Mouse (Mus musculus) forebrain, embryonic 13.5 days (tissue): ENCODE data around the gene Sgms2. TPM values are rescaled to one million over a fixed set of nuclear protein-coding genes. Genes with fewer than 3 reads are reported as not detected.

Experiments
- ATAC-seq: fragments of 200-750 bp; cut with Nextera tagmentation; 2 replicates; pipeline ENCODE4 v1.8.0; 2017
- H3K27ac ChIP-seq: fragments of 300-500 bp; sonication (generic); 2 replicates; pipeline ENCODE4 v1.5.1; 2015; ENCODE audit warnings: inconsistent platforms, mild to moderate bottlenecking, moderate library complexity
- H3K27me3 ChIP-seq: fragments of 300-500 bp; sonication (generic); 2 replicates; pipeline ENCODE4 v1.6.1; 2015; ENCODE audit warnings: mild to moderate bottlenecking, inconsistent platforms
- H3K36me3 ChIP-seq: fragments of 300-500 bp; sonication (generic); 2 replicates; pipeline ENCODE4 v1.6.1; 2015; ENCODE audit warnings: mild to moderate bottlenecking, inconsistent platforms; ENCODE audit not compliant: poor library complexity, severe bottlenecking
- H3K4me1 ChIP-seq: fragments of 300-500 bp; sonication (generic); 2 replicates; pipeline ENCODE4 v1.6.1; 2015; ENCODE audit warnings: inconsistent platforms
- H3K4me2 ChIP-seq: fragments of 300-500 bp; sonication (generic); 2 replicates; pipeline ENCODE4 v1.6.1; 2015; ENCODE audit warnings: inconsistent platforms, mild to moderate bottlenecking, moderate library complexity
- H3K4me3 ChIP-seq: fragments of 300-500 bp; sonication (generic); 2 replicates; pipeline ENCODE4 v1.5.1; 2015; ENCODE audit warnings: mild to moderate bottlenecking, inconsistent platforms
- H3K9ac ChIP-seq: fragments of 300-500 bp; sonication (generic); 2 replicates; pipeline ENCODE4 v1.6.1; 2015; ENCODE audit warnings: mild to moderate bottlenecking, inconsistent platforms
- H3K9me3 ChIP-seq: fragments of 300-500 bp; sonication (generic); replicated peaks from 2 replicates; pipeline ENCODE4 v1.6.1; 2016; ENCODE audit warnings: inconsistent platforms
- WGBS: fragments of 180-500 bp; shearing (Covaris S2); methylation state at CpG from one replicate; pipeline ENCODE4 v1.1.7; 2015; 5-methylcytosine and 5-hydroxymethylcytosine counted together
- polyA plus RNA-seq: library from polyadenylated mRNA; unstranded; fragments of >200 nt; fragmentation: Nextera tagmentation; extraction: Ambion mirVana; gene quantifications from 2 replicates; pipeline ENCODE4 v1.2.1, GENCODE M21; 2015

Sgms2 gene
- polyA plus RNA-seq, 1 experiment from 2014 or later: 0.53 TPM

GRCm38 (mm10) chr3:131372996-131373395, 118.2 kb downstream of the Sgms2 start:
- H3K4me3 ChIP-seq: no peak overlapping the region
- no peak overlapping the region for H3K9ac ChIP-seq
- no peaks in the 10 kb centered on the region for H3K4me1 ChIP-seq
- no peaks in the 10 kb centered on the region for H3K36me3 ChIP-seq
- H3K27me3 ChIP-seq: no peaks in the 10 kb centered on the region
- H3K27ac ChIP-seq: no peak overlapping the region
- WGBS: 86% methylated on average over 7 of the region's 7 CpGs
- H3K9me3 ChIP-seq: no peaks in the 10 kb centered on the region
- ATAC-seq: no peak
- no peak overlapping the region for H3K4me2 ChIP-seq

GRCm38 (mm10) chr3:131368678-131369077, 122.5 kb downstream of the Sgms2 start:
- no peaks in the 10 kb centered on the region for H3K4me1 ChIP-seq
- no peaks in the 10 kb centered on the region for H3K27me3 ChIP-seq
- no peak overlapping the region for H3K9ac ChIP-seq
- H3K4me3 ChIP-seq: no peak overlapping the region
- no peaks in the 10 kb centered on the region for H3K36me3 ChIP-seq
- 93% methylated on average over 8 of the region's 8 CpGs for WGBS
- no peak overlapping the region for H3K27ac ChIP-seq
- H3K4me2 ChIP-seq: no peak overlapping the region
- ATAC-seq: no peak
- no peaks in the 10 kb centered on the region for H3K9me3 ChIP-seq

- 86% methylated on average over 4 of the region's 4 CpGs for WGBS
- ATAC-seq: no peak
- no peaks in the 10 kb centered on the region for H3K27me3 ChIP-seq
- no peaks in the 10 kb centered on the region for H3K4me1 ChIP-seq
- no peak overlapping the region for H3K9ac ChIP-seq
- H3K36me3 ChIP-seq: no peaks in the 10 kb centered on the region
- no peaks in the 10 kb centered on the region for H3K9me3 ChIP-seq
- H3K27ac ChIP-seq: no peak overlapping the region
- no peak overlapping the region for H3K4me3 ChIP-seq
- H3K4me2 ChIP-seq: no peak overlapping the region
Observed at GRCm38 (mm10) chr3:131367452-131367851, 123.8 kb downstream of the Sgms2 start.

GRCm38 (mm10) chr3:131364632-131365446, 126.4 kb downstream of the Sgms2 start:
- Histone ChIP-seq H3K4me3 (no peak overlapping the region), H3K9ac (no peak overlapping the region), H3K36me3 (no peaks in the 10 kb centered on the region), H3K9me3 (no peaks in the 10 kb centered on the region), H3K4me1 (no peaks in the 10 kb centered on the region), H3K4me2 (no peak overlapping the region), H3K27me3 (no peaks in the 10 kb centered on the region), H3K27ac (no peak overlapping the region)
- WGBS: 75% methylated on average over 23 of the region's 23 CpGs
- ATAC-seq: no peak

- WGBS: 87% methylated on average over 8 of the region's 8 CpGs
- Histone ChIP-seq H3K4me2 (no peak overlapping the region), H3K27ac (no peak overlapping the region), H3K9me3 (no peaks in the 10 kb centered on the region), H3K4me1 (no peaks in the 10 kb centered on the region), H3K36me3 (no peaks in the 10 kb centered on the region), H3K27me3 (no peaks in the 10 kb centered on the region), H3K9ac (no peak overlapping the region), H3K4me3 (no peak overlapping the region)
- ATAC-seq: no peak
Observed at GRCm38 (mm10) chr3:131364194-131364593, 127.0 kb downstream of the Sgms2 start.

- no peak overlapping the region for H3K4me2 ChIP-seq
- ATAC-seq: no peak
- H3K4me3 ChIP-seq: no peak overlapping the region
- no peak overlapping the region for H3K9ac ChIP-seq
- 88% methylated on average over 14 of the region's 14 CpGs for WGBS
- no peak overlapping the region for H3K27ac ChIP-seq
- no peaks in the 10 kb centered on the region for H3K36me3 ChIP-seq
- no peaks in the 10 kb centered on the region for H3K27me3 ChIP-seq
- no peaks in the 10 kb centered on the region for H3K4me1 ChIP-seq
- no peaks in the 10 kb centered on the region for H3K9me3 ChIP-seq
Observed at GRCm38 (mm10) chr3:131363602-131364001, 127.6 kb downstream of the Sgms2 start.

- H3K27ac ChIP-seq: no peak overlapping the region
- no peaks in the 10 kb centered on the region for H3K4me1 ChIP-seq
- 89% methylated on average over 4 of the region's 4 CpGs for WGBS
- H3K9ac ChIP-seq: no peak overlapping the region
- no peak overlapping the region for H3K4me2 ChIP-seq
- H3K36me3 ChIP-seq: no peaks in the 10 kb centered on the region
- no peak for ATAC-seq
- no peak overlapping the region for H3K4me3 ChIP-seq
- no peaks in the 10 kb centered on the region for H3K27me3 ChIP-seq
- no peaks in the 10 kb centered on the region for H3K9me3 ChIP-seq
Observed at GRCm38 (mm10) chr3:131361960-131362359, 129.3 kb downstream of the Sgms2 start.

GRCm38 (mm10) chr3:131359011-131359410, 132.2 kb downstream of the Sgms2 start:
- H3K36me3 ChIP-seq: no peaks in the 10 kb centered on the region
- no peak overlapping the region for H3K9ac ChIP-seq
- no peak overlapping the region for H3K4me2 ChIP-seq
- no peak for ATAC-seq
- H3K27ac ChIP-seq: no peak overlapping the region
- H3K4me1 ChIP-seq: no peaks in the 10 kb centered on the region
- no peaks in the 10 kb centered on the region for H3K27me3 ChIP-seq
- no peaks in the 10 kb centered on the region for H3K9me3 ChIP-seq
- no peak overlapping the region for H3K4me3 ChIP-seq
- WGBS: 87% methylated on average over 5 of the region's 5 CpGs

GRCm38 (mm10) chr3:131358205-131358604, 133.0 kb downstream of the Sgms2 start:
- H3K36me3 ChIP-seq: no peaks in the 10 kb centered on the region
- no peaks in the 10 kb centered on the region for H3K27me3 ChIP-seq
- no peak overlapping the region for H3K9ac ChIP-seq
- no peak for ATAC-seq
- H3K4me1 ChIP-seq: no peaks in the 10 kb centered on the region
- no peaks in the 10 kb centered on the region for H3K9me3 ChIP-seq
- H3K4me3 ChIP-seq: no peak overlapping the region
- no peak overlapping the region for H3K27ac ChIP-seq
- WGBS: 91% methylated on average over 5 of the region's 5 CpGs
- no peak overlapping the region for H3K4me2 ChIP-seq

GRCm38 (mm10) chr3:131357643-131358042, 133.6 kb downstream of the Sgms2 start:
- Histone ChIP-seq H3K36me3 (no peaks in the 10 kb centered on the region), H3K4me3 (no peak overlapping the region), H3K9ac (no peak overlapping the region), H3K4me2 (no peak overlapping the region), H3K4me1 (no peaks in the 10 kb centered on the region), H3K9me3 (no peaks in the 10 kb centered on the region), H3K27ac (no peak overlapping the region), H3K27me3 (no peaks in the 10 kb centered on the region)
- ATAC-seq: no peak
- 87% methylated on average over 3 of the region's 3 CpGs for WGBS

GRCm38 (mm10) chr3:131356026-131356425, 135.2 kb downstream of the Sgms2 start:
- ATAC-seq: no peak
- H3K4me2 ChIP-seq: no peak overlapping the region
- no peaks in the 10 kb centered on the region for H3K9me3 ChIP-seq
- no peak overlapping the region for H3K9ac ChIP-seq
- no peaks in the 10 kb centered on the region for H3K36me3 ChIP-seq
- H3K27me3 ChIP-seq: no peaks in the 10 kb centered on the region
- 75% methylated on average over 5 of the region's 5 CpGs for WGBS
- no peak overlapping the region for H3K4me3 ChIP-seq
- no peaks in the 10 kb centered on the region for H3K4me1 ChIP-seq
- H3K27ac ChIP-seq: no peak overlapping the region

GRCm38 (mm10) chr3:131350539-131350938, 140.7 kb downstream of the Sgms2 start:
- Histone ChIP-seq H3K9ac (no peak overlapping the region), H3K27me3 (no peaks in the 10 kb centered on the region), H3K27ac (no peak overlapping the region), H3K36me3 (no peaks in the 10 kb centered on the region), H3K4me2 (no peak overlapping the region), H3K9me3 (no peaks in the 10 kb centered on the region), H3K4me3 (no peak overlapping the region), H3K4me1 (no peaks in the 10 kb centered on the region)
- WGBS: 92% methylated on average over 7 of the region's 7 CpGs
- no peak for ATAC-seq

GRCm38 (mm10) chr3:131349013-131349412, 142.2 kb downstream of the Sgms2 start:
- Histone ChIP-seq H3K36me3 (no peaks in the 10 kb centered on the region), H3K27me3 (no peaks in the 10 kb centered on the region), H3K9me3 (no peaks in the 10 kb centered on the region), H3K4me2 (no peak overlapping the region), H3K9ac (no peak overlapping the region), H3K4me3 (no peak overlapping the region), H3K4me1 (no peaks in the 10 kb centered on the region), H3K27ac (no peak overlapping the region)
- 83% methylated on average over 6 of the region's 6 CpGs for WGBS
- ATAC-seq: no peak
